Mouse (Mus musculus) ovary, adult 18-20 months (tissue): ENCODE results near the gene Cox5a.

Experiments used
- DNase-seq: peaks from one replicate; pipeline ENCODE4 v3.0.0; 2022; ENCODE audit warnings: low spot score, mixed read lengths

Cox5a gene

GRCm38 (mm10) chr9:57525516-57525915, 4.4 kb downstream of the Cox5a start:
- DNase-seq = no peak

- no peak for DNase-seq
These were observed 5.4 kb downstream of the Cox5a start for GRCm38 (mm10) chr9:57526435-57526834.

- no peak for DNase-seq
These were observed 10.9 kb downstream of the Cox5a start for GRCm38 (mm10) chr9:57531946-57532345.

- no peak for DNase-seq
These were observed 15.3 kb downstream of the Cox5a start for GRCm38 (mm10) chr9:57536362-57536761.

- peak; percentile 83 for DNase-seq
These were observed 16.1 kb downstream of the Cox5a start, which contains the start of gene Fam219b for GRCm38 (mm10) chr9:57537044-57537727. Gene Fam219b (plus strand): TSS chr9:57537528.

GRCm38 (mm10) chr9:57537728-57538181, 16.7 kb downstream of the Cox5a start:
- DNase-seq = no peak

- DNase-seq = no peak
These were observed 18.5 kb downstream of the Cox5a start for GRCm38 (mm10) chr9:57539550-57539949.

- DNase-seq = no peak
These were observed 20.2 kb downstream of the Cox5a start for GRCm38 (mm10) chr9:57541312-57541711.

GRCm38 (mm10) chr9:57543951-57544350, 22.9 kb downstream of the Cox5a start:
- no peak for DNase-seq

GRCm38 (mm10) chr9:57547287-57547686, 26.2 kb downstream of the Cox5a start:
- DNase-seq = peak; percentile 80

GRCm38 (mm10) chr9:57547869-57548268, 26.8 kb downstream of the Cox5a start:
- no peak for DNase-seq

- DNase-seq = no peak
These were observed 28.1 kb downstream of the Cox5a start for GRCm38 (mm10) chr9:57549186-57549585.

- peak; percentile 39 for DNase-seq
These were observed 29.2 kb downstream of the Cox5a start for GRCm38 (mm10) chr9:57550126-57550862.

- DNase-seq = peak; percentile 40
These were observed 31.2 kb downstream of the Cox5a start, which contains the start of gene Mpi for GRCm38 (mm10) chr9:57552139-57552887. Gene Mpi (minus strand): TSS chr9:57552763.

GRCm38 (mm10) chr9:57553119-57553518, 32.0 kb downstream of the Cox5a start:
- no peak for DNase-seq

GRCm38 (mm10) chr9:57554753-57555152, 33.7 kb downstream of the Cox5a start:
- no peak for DNase-seq

GRCm38 (mm10) chr9:57557215-57557614, 36.1 kb downstream of the Cox5a start:
- DNase-seq = no peak

- DNase-seq = no peak
These were observed 37.6 kb downstream of the Cox5a start for GRCm38 (mm10) chr9:57558625-57559024.

- no peak for DNase-seq
These were observed 38.5 kb downstream of the Cox5a start for GRCm38 (mm10) chr9:57559568-57559967.

- DNase-seq = no peak
These were observed 39.2 kb downstream of the Cox5a start for GRCm38 (mm10) chr9:57560263-57560662.

- DNase-seq = peak; percentile 86
These were observed 40.0 kb downstream of the Cox5a start, which contains the start of gene Scamp2 for GRCm38 (mm10) chr9:57560861-57561710. Gene Scamp2 (plus strand): TSS chr9:57560943.
